Mouse (Mus musculus) embryonic facial prominence, embryonic 11.5 days (tissue): ENCODE measurements around the gene Casz1. TPM values are rescaled to one million over a fixed set of nuclear protein-coding genes. Genes with fewer than 3 reads are reported as not detected.
A peak's percentile ranks its signal among the peaks of the same experiment; 100 is the strongest.

Experiments
- ATAC-seq: fragments of 200-750 bp; cut with Nextera tagmentation; replicated peaks from 2 replicates; pipeline ENCODE4 v1.8.0; 2017; ENCODE audit warnings: low read depth; ENCODE audit not compliant: insufficient number of reproducible peaks, low FRiP score, low TSS enrichment
- DNase-seq: peaks from one replicate; pipeline ENCODE4 v3.0.0-alpha.2; 2015; ENCODE audit warnings: low spot score
- H3K27ac ChIP-seq: fragments of 300-500 bp; sonication (generic); replicated peaks from 2 replicates; pipeline ENCODE4 v1.5.1; 2014; ENCODE audit warnings: mild to moderate bottlenecking, low read depth, low read length, control low read depth
- H3K27me3 ChIP-seq: fragments of 300-500 bp; sonication (generic); 2 replicates; pipeline ENCODE4 v1.6.1; 2014; ENCODE audit warnings: mild to moderate bottlenecking, low read length, moderate library complexity, mixed read lengths; ENCODE audit not compliant: control insufficient read depth, insufficient read depth
- H3K36me3 ChIP-seq: fragments of 300-500 bp; sonication (generic); replicated peaks from 2 replicates; pipeline ENCODE4 v1.6.1; 2014; ENCODE audit warnings: low read depth, mild to moderate bottlenecking, low read length, moderate library complexity, mixed read lengths; ENCODE audit not compliant: control insufficient read depth, insufficient read depth
- H3K4me1 ChIP-seq: fragments of 300-500 bp; sonication (generic); 2 replicates; pipeline ENCODE4 v1.6.1; 2014; ENCODE audit warnings: low read length, mixed read lengths; ENCODE audit not compliant: control insufficient read depth, insufficient read depth
- H3K4me2 ChIP-seq: fragments of 300-500 bp; sonication (generic); 2 replicates; pipeline ENCODE4 v1.6.1; 2014; ENCODE audit warnings: low read depth, mild to moderate bottlenecking, control low read depth, low read length, moderate library complexity
- H3K4me3 ChIP-seq: fragments of 300-500 bp; sonication (generic); 2 replicates; pipeline ENCODE4 v1.5.1; 2014; ENCODE audit warnings: low read depth, low read length, control low read depth
- H3K9ac ChIP-seq: fragments of 300-500 bp; sonication (generic); replicated peaks from 2 replicates; pipeline ENCODE4 v1.6.1; 2014; ENCODE audit warnings: mild to moderate bottlenecking, control low read depth, low read length
- H3K9me3 ChIP-seq: fragments of 300-500 bp; sonication (generic); replicated peaks from 2 replicates; pipeline ENCODE4 v1.6.1; 2016; ENCODE audit warnings: mild to moderate bottlenecking, low read length, inconsistent platforms, mixed read lengths; ENCODE audit not compliant: control insufficient read depth
- WGBS: fragments of 180-500 bp; shearing (Covaris S2); extraction: QIAGEN DNeasy Blood & Tissue Kit; methylation state at CpG from one replicate; pipeline ENCODE4 v1.1.7; 2014; 5-methylcytosine and 5-hydroxymethylcytosine counted together
- polyA plus RNA-seq: library from polyadenylated mRNA; unstranded; fragments of >200 nt; fragmentation: Nextera tagmentation; extraction: Ambion mirVana; gene quantifications from 2 replicates; pipeline ENCODE4 v1.2.1, GENCODE M21; 2014

The Casz1 gene
- polyA plus RNA-seq, 1 experiment from 2014 or later: 1.1 TPM

DNA sequence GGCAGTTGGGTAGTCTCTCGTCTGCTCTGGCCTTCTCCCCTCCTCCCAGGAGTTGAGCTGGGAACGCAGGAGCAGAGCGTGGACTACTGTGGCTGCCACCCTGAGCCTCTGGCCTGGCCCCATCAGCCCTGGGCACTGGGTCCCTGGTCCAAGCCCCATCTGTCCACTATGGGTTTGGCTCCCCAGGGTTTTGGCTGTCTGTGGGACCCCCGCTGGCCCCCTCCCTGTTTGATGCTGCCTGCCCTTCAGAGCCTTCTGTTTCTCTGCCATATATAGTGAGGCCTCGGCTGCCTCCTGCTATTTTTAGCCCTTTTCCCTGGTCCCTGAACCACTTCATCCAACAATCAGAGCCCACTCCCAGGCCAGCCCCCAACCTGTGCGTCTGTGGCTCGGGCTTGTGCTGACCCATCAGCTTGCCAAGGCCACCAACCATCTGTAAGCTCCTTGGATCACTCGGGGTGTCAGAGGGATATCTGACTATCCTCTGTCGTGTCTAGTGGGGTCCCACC, 126.5 kb downstream of the Casz1 start:
- WGBS: 52% methylated on average over 9 of the region's 9 CpGs
- H3K4me2 ChIP-seq: no peak overlapping the region
- 0 out of 2 replicates have a peak overlapping the region, but pooled peaks have one; percentile 9 for H3K9ac ChIP-seq
- peaks cover 11% of the 10 kb centered on the region; the same call in 1 of the 2 replicates for H3K27me3 ChIP-seq
- H3K27ac ChIP-seq: no peak overlapping the region
- ATAC-seq (no peak), DNase-seq (no peak)
- no peak overlapping the region for H3K4me3 ChIP-seq
- H3K4me1 ChIP-seq: peaks cover 9% of the 10 kb centered on the region
- H3K36me3 ChIP-seq: no peaks in the 10 kb centered on the region
- no peaks in the 10 kb centered on the region for H3K9me3 ChIP-seq

DNA sequence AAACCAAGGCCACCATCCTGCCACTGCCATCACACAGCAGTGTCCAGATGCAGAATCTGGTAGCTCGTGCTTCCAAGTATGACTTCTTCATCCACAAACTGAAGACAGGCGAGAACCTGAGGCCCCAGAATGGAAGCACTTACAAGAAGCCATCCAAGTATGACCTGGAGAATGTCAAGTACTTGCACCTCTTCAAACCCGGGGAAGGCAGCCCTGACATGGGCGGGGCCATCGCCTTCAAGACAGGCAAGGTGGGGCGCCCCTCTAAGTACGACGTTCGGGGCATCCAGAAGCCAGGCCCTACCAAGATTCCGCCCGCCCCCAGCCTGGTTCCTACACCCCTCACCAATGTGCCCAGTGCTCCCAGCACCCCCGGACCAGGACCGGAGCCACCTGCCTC, 128.9 kb downstream of the Casz1 start:
- no peak overlapping the region for H3K9ac ChIP-seq
- H3K27ac ChIP-seq: no peak overlapping the region
- ATAC-seq (no peak), DNase-seq (no peak)
- no peaks in the 10 kb centered on the region; the same call in 1 of the 2 replicates for H3K4me1 ChIP-seq
- H3K4me2 ChIP-seq: no peak overlapping the region
- H3K36me3 ChIP-seq: no peaks in the 10 kb centered on the region
- 94% methylated on average over 13 of the region's 13 CpGs for WGBS
- H3K4me3 ChIP-seq: no peak overlapping the region
- no peaks in the 10 kb centered on the region for H3K9me3 ChIP-seq
- 0 out of 2 replicates have a peak, but pooled peaks cover 4% of the 10 kb centered on the region for H3K27me3 ChIP-seq

DNA sequence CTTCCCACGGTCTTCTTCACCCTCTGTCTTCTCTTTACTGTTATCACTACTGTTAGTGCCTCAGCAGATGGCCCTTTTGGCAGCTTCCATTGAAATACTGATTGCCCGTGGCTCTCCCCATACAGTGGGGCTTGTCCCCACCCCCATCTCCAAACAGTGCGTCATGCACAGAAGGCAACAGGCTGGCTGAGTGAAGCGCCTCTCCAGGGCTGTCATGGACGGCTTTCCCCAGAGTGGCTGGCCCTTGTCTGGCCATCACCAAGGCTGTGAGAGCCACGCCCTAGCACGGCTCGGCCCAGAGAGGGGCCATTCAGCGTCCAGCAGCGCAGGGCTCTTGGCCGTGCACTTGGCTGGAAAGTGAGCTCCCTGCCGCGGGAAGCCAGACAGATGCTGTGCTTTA, 131.0 kb downstream of the Casz1 start:
- Histone ChIP-seq H3K4me1 (peaks cover 3% of the 10 kb centered on the region), H3K4me3 (no peak overlapping the region), H3K27me3 (0 out of 2 replicates have a peak, but pooled peaks cover 2% of the 10 kb centered on the region), H3K9me3 (no peaks in the 10 kb centered on the region), H3K27ac (no peak overlapping the region), H3K4me2 (no peak overlapping the region), H3K9ac (no peak overlapping the region), H3K36me3 (no peaks in the 10 kb centered on the region)
- no peak for DNase-seq
- 53% methylated on average over 13 of the region's 13 CpGs for WGBS
- peak; percentile 71 for ATAC-seq

DNA sequence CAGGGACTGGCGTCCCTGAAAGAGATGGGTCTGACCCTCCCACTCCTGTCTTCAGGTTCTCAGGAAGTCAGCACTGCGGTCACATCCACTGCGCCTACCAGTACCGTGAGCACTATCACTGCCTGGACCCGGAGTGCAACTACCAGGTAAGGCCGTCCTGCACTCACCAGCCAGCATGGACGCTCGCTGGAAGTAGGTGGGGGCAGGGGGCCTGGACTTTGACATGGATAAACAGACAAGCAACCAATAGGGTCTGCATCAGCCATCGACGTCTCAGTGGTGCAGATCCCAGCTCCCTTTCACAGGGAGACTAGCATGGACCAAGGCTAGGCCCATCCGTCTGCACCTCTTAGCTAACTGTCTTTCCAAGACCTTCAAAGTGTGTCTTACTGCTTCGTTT, 131.9 kb downstream of the Casz1 start:
- H3K4me2 ChIP-seq: no peak overlapping the region
- no peak for ATAC-seq
- no peak overlapping the region for H3K9ac ChIP-seq
- H3K27ac ChIP-seq: no peak overlapping the region
- WGBS: 87% methylated on average over 12 of the region's 12 CpGs
- no peaks in the 10 kb centered on the region for H3K27me3 ChIP-seq
- H3K4me1 ChIP-seq: peaks cover 4% of the 10 kb centered on the region
- no peak for DNase-seq
- no peaks in the 10 kb centered on the region for H3K9me3 ChIP-seq
- no peak overlapping the region for H3K4me3 ChIP-seq
- H3K36me3 ChIP-seq: no peaks in the 10 kb centered on the region

DNA sequence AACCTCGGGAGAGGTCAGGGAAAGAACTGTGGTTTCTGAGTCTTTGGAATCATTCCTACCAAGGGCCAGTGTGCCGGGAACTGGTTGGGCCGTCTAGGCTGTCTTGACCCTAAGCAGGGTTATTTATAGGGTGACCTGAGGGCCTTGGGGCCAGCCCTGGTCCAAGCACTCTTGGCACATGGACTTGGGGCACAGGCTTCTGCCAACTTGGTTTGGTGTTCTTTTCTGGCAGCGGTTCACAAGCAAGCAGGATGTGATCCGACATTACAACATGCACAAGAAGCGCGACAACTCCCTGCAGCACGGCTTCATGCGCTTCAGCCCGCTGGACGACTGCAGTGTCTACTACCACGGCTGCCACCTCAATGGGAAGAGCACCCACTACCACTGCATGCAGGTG, 132.5 kb downstream of the Casz1 start:
- ATAC-seq: no peak
- H3K27me3 ChIP-seq: no peaks in the 10 kb centered on the region

DNA sequence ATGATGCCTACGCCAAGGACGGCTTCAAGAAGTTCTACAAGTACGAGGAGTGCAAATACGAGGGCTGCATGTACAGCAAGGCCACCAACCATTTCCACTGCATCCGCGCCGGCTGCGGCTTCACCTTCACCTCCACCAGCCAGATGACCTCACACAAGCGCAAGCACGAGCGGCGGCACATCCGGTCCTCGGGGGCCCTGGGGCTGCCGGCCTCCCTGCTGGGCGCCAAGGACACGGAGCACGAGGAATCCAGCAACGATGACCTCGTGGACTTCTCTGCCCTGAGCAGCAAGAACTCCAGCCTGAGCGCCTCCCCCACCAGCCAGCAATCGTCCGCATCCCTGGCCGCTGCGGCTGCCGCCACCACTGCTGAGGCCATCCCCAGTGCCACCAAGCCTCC, 134.3 kb downstream of the Casz1 start:
- H3K9ac ChIP-seq: no peak overlapping the region
- 85% methylated on average over 26 of the region's 26 CpGs for WGBS
- ATAC-seq (no peak), DNase-seq (no peak)
- H3K4me3 ChIP-seq: no peak overlapping the region
- no peaks in the 10 kb centered on the region for H3K36me3 ChIP-seq
- no peak overlapping the region for H3K4me2 ChIP-seq
- peaks cover 4% of the 10 kb centered on the region for H3K4me1 ChIP-seq
- no peaks in the 10 kb centered on the region for H3K9me3 ChIP-seq
- H3K27ac ChIP-seq: no peak overlapping the region
- H3K27me3 ChIP-seq: peaks cover 2% of the 10 kb centered on the region; the same call in 1 of the 2 replicates

More for the DNA sequence above, 132.5 kb downstream of the Casz1 start:
- no peak overlapping the region for H3K4me3 ChIP-seq
- H3K36me3 ChIP-seq: no peaks in the 10 kb centered on the region
- WGBS: 91% methylated on average over 12 of the region's 12 CpGs
- H3K9me3 ChIP-seq: no peaks in the 10 kb centered on the region
- DNase-seq: no peak
- peaks cover 4% of the 10 kb centered on the region for H3K4me1 ChIP-seq
- H3K27ac ChIP-seq: no peak overlapping the region
- no peak overlapping the region for H3K9ac ChIP-seq
- H3K4me2 ChIP-seq: no peak overlapping the region

DNA sequence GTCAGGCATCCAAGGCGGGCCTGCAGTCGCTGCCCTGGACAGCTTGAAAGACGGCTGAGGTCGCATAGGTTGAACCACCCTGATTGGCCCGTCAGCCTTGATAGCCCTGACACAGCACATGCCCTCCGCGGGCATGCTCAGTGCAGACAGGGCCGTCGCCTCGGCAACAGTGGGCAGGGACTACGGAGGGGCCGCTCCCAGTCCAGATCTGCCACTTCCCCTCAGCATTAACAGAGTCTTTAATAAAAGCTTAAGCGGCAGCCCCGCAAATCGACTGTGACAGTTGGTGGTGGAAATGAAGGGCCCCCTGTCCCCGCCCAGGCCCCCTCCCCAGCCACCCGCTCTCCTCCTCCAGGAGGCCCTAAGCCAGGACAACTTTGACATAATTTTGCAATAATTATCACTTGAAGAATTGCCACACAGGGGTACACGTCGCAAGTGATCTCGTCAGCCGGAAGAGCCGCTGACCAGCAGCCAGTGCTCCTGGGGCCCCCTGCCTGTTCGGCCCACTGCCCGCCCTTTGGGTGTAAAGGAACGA, 136.5 kb downstream of the Casz1 start:
- Histone ChIP-seq H3K9me3 (no peaks in the 10 kb centered on the region), H3K27me3 (peaks cover 2% of the 10 kb centered on the region; the same call in 1 of the 2 replicates), H3K4me3 (peak overlapping the region; percentile 12; the same call in 1 of the 2 replicates), H3K9ac (no peak overlapping the region), H3K36me3 (no peaks in the 10 kb centered on the region), H3K4me1 (peaks cover 4% of the 10 kb centered on the region), H3K4me2 (peak overlapping the region; percentile 19), H3K27ac (no peak overlapping the region)
- 6% methylated on average over 25 of the region's 25 CpGs for WGBS
- DNase-seq: peak; percentile 79
- ATAC-seq: peak; percentile 87

DNA sequence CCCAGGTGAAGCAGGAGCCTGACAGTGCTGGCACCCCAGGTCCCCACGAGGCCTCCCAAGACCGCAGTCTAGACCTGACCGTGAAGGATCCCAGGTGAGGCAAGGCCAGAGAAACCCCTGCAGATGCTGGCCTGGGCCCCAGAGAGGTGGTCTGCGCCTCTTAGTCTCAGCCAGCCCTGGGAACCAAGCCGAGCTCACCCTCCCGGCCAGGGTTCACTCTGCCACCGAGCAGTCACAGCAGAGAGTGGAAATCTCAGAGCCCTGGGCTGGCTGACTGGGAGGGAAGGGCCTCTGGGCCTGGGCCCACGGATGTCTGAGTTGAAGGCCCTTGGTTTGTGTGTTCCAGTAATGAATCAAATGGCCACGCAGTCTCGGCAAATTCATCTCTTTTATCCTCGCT, 137.1 kb downstream of the Casz1 start:
- no peak for DNase-seq
- 56% methylated on average over 11 of the region's 11 CpGs for WGBS
- Histone ChIP-seq H3K4me2 (no peak overlapping the region), H3K36me3 (no peaks in the 10 kb centered on the region), H3K9ac (no peak overlapping the region), H3K27ac (no peak overlapping the region), H3K4me1 (peaks cover 4% of the 10 kb centered on the region), H3K4me3 (no peak overlapping the region), H3K9me3 (no peaks in the 10 kb centered on the region), H3K27me3 (peaks cover 2% of the 10 kb centered on the region; the same call in 1 of the 2 replicates)
- ATAC-seq: no peak; the same call in 1 of the 2 replicates
